Mouse (Mus musculus) cerebellum, adult 2 months (tissue): Measurements from ENCODE around the gene Sesn1. TPM values are rescaled to one million over a fixed set of nuclear protein-coding genes. Genes with fewer than 3 reads are reported as not detected.

Source experiments
- DNase-seq, 2 experiments: peaks; one replicate each; pipeline ENCODE4 v3.0.0; 2021
- H3K27ac ChIP-seq: fragments of 200-500 bp; 2 replicates; pipeline ENCODE4 v1.5.1; 2012; ENCODE audit warnings: low read length, control low read depth, inconsistent platforms; ENCODE audit not compliant: insufficient read depth
- H3K27me3 ChIP-seq: fragments of 200-500 bp; 2 replicates; pipeline ENCODE4 v1.6.1; 2012; ENCODE audit warnings: inconsistent platforms, mild to moderate bottlenecking, low read length, moderate library complexity; ENCODE audit not compliant: control insufficient read depth, insufficient read depth
- H3K4me1 ChIP-seq: fragments of 200-500 bp; 2 replicates; pipeline ENCODE4 v1.6.1; 2011; ENCODE audit warnings: low read length; ENCODE audit not compliant: control insufficient read depth, insufficient read depth
- H3K4me3 ChIP-seq: fragments of 200-500 bp; replicated peaks from 2 replicates; pipeline ENCODE3; 2011; ENCODE audit warnings: mild to moderate bottlenecking, low read depth, low read length, control low read depth; ENCODE audit not compliant: insufficient read depth
- CTCF ChIP-seq: fragments of 200-500 bp; IDR thresholded peaks from 2 replicates; pipeline ENCODE4 v1.5.1; 2011; ENCODE audit warnings: low read depth, mild to moderate bottlenecking, control low read depth, low read length, moderate library complexity, borderline replicate concordance; ENCODE audit not compliant: insufficient read depth
- POLR2A ChIP-seq: fragments of 200-500 bp; IDR thresholded peaks from 2 replicates; pipeline ENCODE4 v1.6.1; 2011; ENCODE audit warnings: low read length, control low read depth, borderline replicate concordance; ENCODE audit not compliant: insufficient read depth
- WGBS: fragments of 180-500 bp; shearing (Covaris S2); methylation state at CpG from one replicate; pipeline ENCODE4 v1.1.7; 2018; 5-methylcytosine and 5-hydroxymethylcytosine counted together
- polyA plus RNA-seq: library from polyadenylated mRNA; depleted of rRNA; stranded (reverse); fragments of >200 nt; gene quantifications from 2 replicates; pipeline ENCODE4 v1.2.3, GENCODE M21; 2012; rRNA removed

Sesn1 gene
- polyA plus RNA-seq, result 67.7 and 76.9 TPM in 2 replicates

GRCm38 (mm10) chr10:41809771-41810563 lies at the start of gene Sesn1, which contains the start of gene Cep57l1:
Gene Sesn1, plus strand, starts transcription at chr10:41809935.
Gene Cep57l1, minus strand, starts transcription at chr10:41809871.
- DNase-seq, result peak; percentile 91 to 93
- Histone ChIP-seq H3K4me1 (peaks cover 7% of the 10 kb centered on the region), H3K27ac (peak within 1 kb of the TSS; percentile 67), H3K27me3 (no peaks in the 10 kb centered on the region), H3K4me3 (peak within 1 kb of the TSS; percentile 90)
- TF ChIP-seq CTCF (no peak), POLR2A (peak; percentile 66)
- WGBS, result under 1% methylated on average over 63 of the region's 69 CpGs

- TF ChIP-seq CTCF, result no peak
- TF ChIP-seq POLR2A, result no peak
- Histone ChIP-seq H3K4me1 (no peaks in the 10 kb centered on the region), H3K27me3 (no peaks in the 10 kb centered on the region), H3K4me3 (no peak overlapping the region), H3K27ac (no peak overlapping the region)
- DNase-seq, result no peak
- 73% methylated on average over 3 of the region's 3 CpGs for WGBS
Measured at GRCm38 (mm10) chr10:41760866-41761265, 48.9 kb upstream of the Sesn1 start.

- Histone ChIP-seq H3K27me3 (no peaks in the 10 kb centered on the region), H3K4me3 (no peak overlapping the region), H3K27ac (no peak overlapping the region), H3K4me1 (no peaks in the 10 kb centered on the region)
- 81% methylated on average over 3 of the region's 3 CpGs for WGBS
- no peak for DNase-seq
- TF ChIP-seq POLR2A (no peak), CTCF (no peak)
Measured at GRCm38 (mm10) chr10:41763741-41764385, 45.9 kb upstream of the Sesn1 start.

- Histone ChIP-seq H3K4me1 (no peaks in the 10 kb centered on the region), H3K4me3 (no peak overlapping the region), H3K27ac (no peak overlapping the region), H3K27me3 (no peaks in the 10 kb centered on the region)
- TF ChIP-seq CTCF, result no peak
- TF ChIP-seq POLR2A, result no peak
- no peak for DNase-seq
- 91% methylated on average over 4 of the region's 4 CpGs for WGBS
Measured at GRCm38 (mm10) chr10:41765586-41765985, 44.1 kb upstream of the Sesn1 start.

- H3K27ac ChIP-seq, result no peak overlapping the region
- H3K4me1 ChIP-seq, result no peaks in the 10 kb centered on the region
- no peaks in the 10 kb centered on the region for H3K27me3 ChIP-seq
- no peak overlapping the region for H3K4me3 ChIP-seq
- no peak for DNase-seq
- 88% methylated on average over 4 of the region's 4 CpGs for WGBS
- TF ChIP-seq POLR2A (no peak), CTCF (no peak)
Measured at GRCm38 (mm10) chr10:41766280-41766679, 43.5 kb upstream of the Sesn1 start.

GRCm38 (mm10) chr10:41767254-41767653 lies 42.5 kb upstream of the Sesn1 start:
- Histone ChIP-seq H3K4me3 (no peak overlapping the region), H3K27me3 (no peaks in the 10 kb centered on the region), H3K27ac (no peak overlapping the region), H3K4me1 (no peaks in the 10 kb centered on the region)
- no peak for TF ChIP-seq CTCF
- no peak for DNase-seq
- WGBS, result 93% methylated on average over 6 of the region's 6 CpGs

- DNase-seq, result no peak
- H3K4me1 ChIP-seq, result no peaks in the 10 kb centered on the region
- no peaks in the 10 kb centered on the region for H3K27me3 ChIP-seq
- no peak overlapping the region for H3K4me3 ChIP-seq
- H3K27ac ChIP-seq, result no peak overlapping the region
- no peak for TF ChIP-seq POLR2A
- TF ChIP-seq CTCF, result no peak
- 96% methylated on average over 6 of the region's 6 CpGs for WGBS
Measured at GRCm38 (mm10) chr10:41792375-41792774, 17.4 kb upstream of the Sesn1 start.

- Histone ChIP-seq H3K27me3 (no peaks in the 10 kb centered on the region), H3K4me3 (no peak overlapping the region), H3K27ac (no peak overlapping the region), H3K4me1 (no peaks in the 10 kb centered on the region)
- TF ChIP-seq CTCF, result no peak
- TF ChIP-seq POLR2A, result no peak
- WGBS, result 97% methylated on average over 8 of the region's 8 CpGs
- DNase-seq, result no peak
Measured at GRCm38 (mm10) chr10:41797253-41797652, 12.5 kb upstream of the Sesn1 start.

- no peak overlapping the region for H3K4me3 ChIP-seq
- H3K27me3 ChIP-seq, result no peaks in the 10 kb centered on the region
- no peak for DNase-seq
- no peak overlapping the region for H3K27ac ChIP-seq
- TF ChIP-seq POLR2A (no peak), CTCF (no peak)
- no peaks in the 10 kb centered on the region for H3K4me1 ChIP-seq
- 97% methylated on average over 8 of the region's 8 CpGs for WGBS
Measured at GRCm38 (mm10) chr10:41803467-41803866, 6.3 kb upstream of the Sesn1 start.
